Mouse (Mus musculus): ENCODE data around the gene Grem2. TPM values are rescaled to one million over a fixed set of nuclear protein-coding genes. Genes with fewer than 3 reads are reported as not detected.

The Grem2 gene
- polyA plus RNA-seq, 1 experiment from 2014 or later = 1.6 TPM

DNA sequence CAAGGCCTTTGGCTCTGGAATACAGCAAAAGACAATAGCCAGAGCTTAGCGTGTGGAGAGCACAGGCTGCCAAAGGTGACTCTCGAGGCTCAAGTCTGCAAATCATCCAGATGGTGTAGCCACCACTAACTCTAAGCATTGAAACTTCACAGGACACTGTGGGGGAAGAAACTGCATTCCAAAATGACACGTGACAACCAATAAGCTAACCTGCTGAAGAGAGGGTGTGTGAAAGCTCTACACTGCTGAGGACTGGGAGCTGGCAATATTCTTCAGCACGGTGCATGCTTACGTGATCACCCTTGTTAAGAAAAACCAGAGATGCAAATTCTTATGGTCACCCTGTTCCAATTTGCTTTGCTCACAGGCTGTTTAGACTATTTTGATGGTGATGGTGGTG lies 13.4 kb downstream of the Grem2 start:
- 75% methylated on average over 5 of the region's 5 CpGs for WGBS
- Histone ChIP-seq H3K27me3 (ENCODE audit: insufficient read depth, low read length) (no peaks in the 10 kb centered on the region), H3K4me1 (ENCODE audit: insufficient read depth) (no peaks in the 10 kb centered on the region), H3K9me3 (ENCODE audit: low read depth, low read length) (no peaks in the 10 kb centered on the region), H3K9ac (no peak overlapping the region), H3K36me3 (ENCODE audit: insufficient read depth) (no peaks in the 10 kb centered on the region), H3K4me3 (ENCODE audit: low read depth, low read length) (no peak overlapping the region), H3K4me2 (no peak overlapping the region), H3K27ac (ENCODE audit: low read depth) (no peak overlapping the region)
- DNase-seq (no peak), ATAC-seq (ENCODE audit: insufficient read depth) (peak; percentile 39; the same call in 1 of the 2 replicates)
- TF ChIP-seq CTCF (IDR thresholded peaks at IDR 0.05; ENCODE audit: low read depth) = no peak

DNA sequence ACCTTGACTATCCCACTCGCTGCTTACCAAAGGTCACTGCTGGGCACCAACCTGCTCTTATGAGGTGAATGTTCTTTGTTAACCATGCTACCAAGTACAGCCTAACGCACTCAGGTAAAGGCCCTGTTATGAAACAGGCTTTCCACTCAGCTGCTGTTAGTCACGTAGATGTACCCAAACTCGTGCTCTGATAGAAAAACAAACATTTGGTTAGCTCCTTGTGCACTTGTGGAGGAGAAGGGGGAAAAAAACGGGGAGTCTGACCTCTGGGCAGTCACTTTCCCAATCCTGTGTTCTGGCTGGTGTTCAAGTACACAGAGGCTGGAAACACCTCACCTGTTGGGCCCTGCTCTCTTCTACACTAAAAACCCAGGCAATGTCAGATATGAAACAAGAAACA lies 14.0 kb downstream of the Grem2 start:
- DNase-seq (peak; percentile 21), ATAC-seq (ENCODE audit: insufficient read depth) (peak; percentile 61)
- H3K36me3 ChIP-seq (ENCODE audit: insufficient read depth) = no peaks in the 10 kb centered on the region
- H3K9ac ChIP-seq = no peak overlapping the region
- no peaks in the 10 kb centered on the region for H3K27me3 ChIP-seq (ENCODE audit: insufficient read depth, low read length)
- TF ChIP-seq CTCF (IDR thresholded peaks at IDR 0.05; ENCODE audit: low read depth) = no peak
- no peaks in the 10 kb centered on the region for H3K9me3 ChIP-seq (ENCODE audit: low read depth, low read length)
- no peaks in the 10 kb centered on the region for H3K4me1 ChIP-seq (ENCODE audit: insufficient read depth)
- H3K27ac ChIP-seq (ENCODE audit: low read depth) = no peak overlapping the region
- H3K4me3 ChIP-seq (ENCODE audit: low read depth, low read length) = no peak overlapping the region
- H3K4me2 ChIP-seq = no peak overlapping the region
- 47% methylated on average over 5 of the region's 5 CpGs for WGBS

DNA sequence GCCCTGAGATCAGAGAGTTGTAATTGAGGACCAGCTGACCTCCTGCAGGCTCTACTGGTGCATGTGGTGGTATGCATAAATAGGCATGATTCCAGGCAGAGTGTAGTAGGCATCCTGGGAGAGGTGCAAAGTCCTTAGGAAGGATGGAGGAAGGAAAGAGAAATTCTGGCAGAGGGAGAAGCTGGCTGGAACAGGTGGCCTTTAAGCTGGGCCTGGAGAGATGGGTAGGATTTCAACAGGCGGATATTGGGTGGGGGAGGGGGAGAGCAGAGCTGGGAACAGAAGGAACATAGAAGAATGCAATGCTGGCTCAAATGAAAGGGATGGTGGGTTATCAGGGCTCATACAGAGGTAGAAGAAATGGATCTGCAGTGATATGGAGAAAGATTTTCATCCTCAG lies 18.9 kb downstream of the Grem2 start:
- WGBS = 39% methylated on average over 1 of the region's 1 CpGs
- no peaks in the 10 kb centered on the region for H3K4me1 ChIP-seq (ENCODE audit: insufficient read depth)
- no peak overlapping the region for H3K4me3 ChIP-seq (ENCODE audit: low read depth, low read length)
- ATAC-seq (ENCODE audit: insufficient read depth) (no peak), DNase-seq (no peak)
- H3K9me3 ChIP-seq (ENCODE audit: low read depth, low read length) = no peaks in the 10 kb centered on the region
- H3K27me3 ChIP-seq (ENCODE audit: insufficient read depth, low read length) = no peaks in the 10 kb centered on the region
- no peaks in the 10 kb centered on the region for H3K36me3 ChIP-seq (ENCODE audit: insufficient read depth)
- no peak overlapping the region for H3K27ac ChIP-seq (ENCODE audit: low read depth)
- H3K9ac ChIP-seq = no peak overlapping the region
- TF ChIP-seq CTCF (IDR thresholded peaks at IDR 0.05; ENCODE audit: low read depth) = no peak
- H3K4me2 ChIP-seq = no peak overlapping the region

DNA sequence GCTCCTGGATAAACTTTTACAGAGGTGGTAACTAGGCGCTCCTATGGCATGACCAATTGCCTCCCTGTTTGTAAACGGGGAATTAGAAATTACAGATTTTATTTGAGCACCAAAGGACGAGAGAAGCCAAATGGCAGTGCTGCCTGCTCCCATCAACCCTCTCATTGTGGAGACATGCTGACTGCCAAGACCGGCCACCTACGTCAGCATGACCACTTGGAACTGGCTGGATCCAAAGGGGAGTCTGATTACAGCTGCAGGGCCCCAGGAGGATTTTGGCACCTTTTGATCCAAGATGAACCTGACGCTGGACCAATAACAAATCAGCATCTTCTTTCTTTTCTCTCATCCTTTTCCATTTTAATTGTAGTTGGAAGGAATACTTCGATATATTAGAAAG lies 29.1 kb downstream of the Grem2 start:
- TF ChIP-seq CTCF (IDR thresholded peaks at IDR 0.05; ENCODE audit: low read depth) = no peak
- Histone ChIP-seq H3K9ac (no peak overlapping the region), H3K27me3 (ENCODE audit: insufficient read depth, low read length) (no peaks in the 10 kb centered on the region), H3K4me3 (ENCODE audit: low read depth, low read length) (no peak overlapping the region), H3K9me3 (ENCODE audit: low read depth, low read length) (no peaks in the 10 kb centered on the region), H3K4me2 (no peak overlapping the region), H3K4me1 (ENCODE audit: insufficient read depth) (no peaks in the 10 kb centered on the region), H3K27ac (ENCODE audit: low read depth) (no peak overlapping the region), H3K36me3 (ENCODE audit: insufficient read depth) (no peaks in the 10 kb centered on the region)
- DNase-seq (no peak), ATAC-seq (ENCODE audit: insufficient read depth) (no peak)
- WGBS = 88% methylated on average over 7 of the region's 7 CpGs

DNA sequence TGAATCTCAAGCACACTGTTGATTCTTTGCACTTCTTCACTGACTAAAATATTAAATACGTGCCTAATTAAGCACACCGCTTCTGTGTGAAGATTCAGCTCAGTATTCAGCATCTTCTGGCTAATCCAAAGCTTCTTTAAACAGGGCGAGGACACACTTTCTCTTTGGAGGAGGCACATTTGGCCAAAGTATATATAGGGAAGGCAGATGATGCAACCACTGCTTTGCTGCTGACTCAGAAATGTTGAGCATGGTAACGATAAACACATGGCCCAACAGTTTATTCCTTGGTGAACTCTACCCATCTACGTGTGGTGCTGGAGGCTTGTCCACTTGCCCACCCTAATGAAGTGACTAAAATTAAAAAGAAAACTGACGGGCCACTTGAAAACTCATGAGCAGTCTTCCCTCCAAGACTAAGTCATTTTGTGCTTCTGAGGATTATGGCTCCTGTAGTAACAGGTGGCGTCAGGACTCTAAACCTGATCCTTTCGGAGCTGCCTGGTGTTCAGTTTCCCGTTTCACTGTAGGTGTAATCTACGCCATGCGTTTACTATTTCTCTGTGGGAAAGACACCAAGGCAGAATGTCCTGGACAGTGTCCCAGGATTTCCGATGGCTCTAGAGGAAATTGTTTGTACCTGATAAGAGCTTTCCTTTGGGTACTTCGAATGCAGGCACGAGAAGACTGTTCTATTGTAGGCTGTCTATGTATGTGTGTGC lies 32.8 kb downstream of the Grem2 start:
- 70% methylated on average over 14 of the region's 14 CpGs for WGBS
- no peak for TF ChIP-seq CTCF (IDR thresholded peaks at IDR 0.05; ENCODE audit: low read depth)
- no peak for ATAC-seq (ENCODE audit: insufficient read depth)

DNA sequence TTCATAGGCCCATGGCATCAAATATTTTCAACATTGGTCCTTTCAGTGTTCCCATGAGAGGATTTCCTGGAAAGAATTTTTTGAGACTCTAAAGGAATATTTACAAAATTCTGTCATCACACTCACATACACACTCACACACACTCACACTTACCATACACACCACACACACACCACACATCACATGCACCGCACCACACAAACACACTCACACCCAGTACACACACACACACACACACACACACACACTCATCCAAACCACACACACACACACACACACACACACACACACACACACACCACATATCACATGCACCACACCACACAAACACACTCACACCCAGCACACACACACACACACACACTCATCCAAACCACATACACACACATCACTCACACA lies 33.5 kb downstream of the Grem2 start:
- Histone ChIP-seq H3K27ac (ENCODE audit: low read depth) (no peak overlapping the region), H3K4me3 (ENCODE audit: low read depth, low read length) (no peak overlapping the region), H3K9me3 (ENCODE audit: low read depth, low read length) (no peaks in the 10 kb centered on the region), H3K4me2 (no peak overlapping the region), H3K27me3 (ENCODE audit: insufficient read depth, low read length) (no peaks in the 10 kb centered on the region), H3K4me1 (ENCODE audit: insufficient read depth) (no peaks in the 10 kb centered on the region), H3K36me3 (ENCODE audit: insufficient read depth) (no peaks in the 10 kb centered on the region), H3K9ac (no peak overlapping the region)
- ATAC-seq (ENCODE audit: insufficient read depth) = 0 out of 2 replicates have a peak, but pooled peaks have one; percentile 11
- no peak for TF ChIP-seq CTCF (IDR thresholded peaks at IDR 0.05; ENCODE audit: low read depth)
- DNase-seq = no peak
- WGBS = 96% methylated on average over 1 of the region's 1 CpGs

More for the DNA sequence above, 32.8 kb downstream of the Grem2 start:
- no peak overlapping the region for H3K4me3 ChIP-seq (ENCODE audit: low read depth, low read length)
- no peaks in the 10 kb centered on the region for H3K36me3 ChIP-seq (ENCODE audit: insufficient read depth)
- no peaks in the 10 kb centered on the region for H3K4me1 ChIP-seq (ENCODE audit: insufficient read depth)
- H3K4me2 ChIP-seq = no peak overlapping the region
- DNase-seq = no peak
- H3K9ac ChIP-seq = no peak overlapping the region
- H3K9me3 ChIP-seq (ENCODE audit: low read depth, low read length) = no peaks in the 10 kb centered on the region
- no peak overlapping the region for H3K27ac ChIP-seq (ENCODE audit: low read depth)
- H3K27me3 ChIP-seq (ENCODE audit: insufficient read depth, low read length) = no peaks in the 10 kb centered on the region

DNA sequence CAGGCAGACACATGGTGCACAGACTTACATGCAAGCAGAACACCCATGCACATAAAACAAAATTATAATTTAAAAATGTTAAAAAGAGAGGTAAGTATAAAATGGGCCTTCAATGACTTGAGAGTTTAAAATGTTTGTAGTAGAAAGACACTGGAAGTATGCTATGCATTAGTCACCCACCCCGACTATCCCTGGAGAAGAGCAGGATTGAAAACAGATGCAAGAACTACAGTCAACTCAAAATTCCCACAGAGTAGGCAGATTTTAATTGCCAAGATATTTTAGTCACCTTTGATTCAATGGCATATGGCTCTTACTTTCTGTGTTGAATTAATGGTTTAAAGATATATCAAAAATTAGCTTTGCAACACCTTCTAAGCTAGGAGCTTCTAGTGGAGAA lies 39.1 kb downstream of the Grem2 start:
- H3K27ac ChIP-seq (ENCODE audit: low read depth) = no peak overlapping the region
- DNase-seq = no peak
- TF ChIP-seq CTCF (IDR thresholded peaks at IDR 0.05; ENCODE audit: low read depth) = no peak
- H3K27me3 ChIP-seq (ENCODE audit: insufficient read depth, low read length) = no peaks in the 10 kb centered on the region
- ATAC-seq (ENCODE audit: insufficient read depth) = no peak
- no peaks in the 10 kb centered on the region for H3K36me3 ChIP-seq (ENCODE audit: insufficient read depth)
- no peak overlapping the region for H3K4me2 ChIP-seq
- no peak overlapping the region for H3K4me3 ChIP-seq (ENCODE audit: low read depth, low read length)
- H3K4me1 ChIP-seq (ENCODE audit: insufficient read depth) = no peaks in the 10 kb centered on the region
- 88% methylated on average over 1 of the region's 1 CpGs for WGBS
- no peaks in the 10 kb centered on the region for H3K9me3 ChIP-seq (ENCODE audit: low read depth, low read length)
- H3K9ac ChIP-seq = no peak overlapping the region

Measured in lung, embryonic 14.5 days (tissue).